Mouse (Mus musculus): Measurements from ENCODE around the gene Gm11238. TPM values are rescaled to one million over a fixed set of nuclear protein-coding genes. Genes with fewer than 3 reads are reported as not detected.

Gene Gm11238
- polyA plus RNA-seq (2014; fragmentation: Illumina TruSeq; extraction: RNeasy Lipid Tissue Mini Kit (QIAGEN cat#74804)), result not detected

DNA sequence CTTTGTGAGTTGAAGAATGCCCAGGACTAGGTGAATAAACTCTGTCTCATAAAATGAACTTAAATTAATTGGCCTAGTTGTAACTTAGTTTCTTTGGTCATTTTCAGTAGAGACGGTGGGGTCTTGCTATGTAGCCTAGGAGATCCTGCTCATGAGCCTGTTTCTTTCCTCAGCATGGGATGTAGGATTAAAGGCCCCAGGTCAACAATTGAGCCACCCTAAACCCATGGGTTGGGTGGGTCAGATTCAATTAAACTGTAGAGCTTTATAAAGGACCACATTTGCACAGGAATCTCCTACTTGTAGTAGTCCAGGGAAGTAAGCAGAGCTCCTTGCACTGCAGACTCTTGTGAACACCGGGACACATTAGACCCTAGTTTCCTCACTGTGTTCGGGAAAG lies at the start of gene Gm11238:
Gene Gm11238 (plus strand): TSS at position 301 of the 400 bp plus-strand sequence.

DNA sequence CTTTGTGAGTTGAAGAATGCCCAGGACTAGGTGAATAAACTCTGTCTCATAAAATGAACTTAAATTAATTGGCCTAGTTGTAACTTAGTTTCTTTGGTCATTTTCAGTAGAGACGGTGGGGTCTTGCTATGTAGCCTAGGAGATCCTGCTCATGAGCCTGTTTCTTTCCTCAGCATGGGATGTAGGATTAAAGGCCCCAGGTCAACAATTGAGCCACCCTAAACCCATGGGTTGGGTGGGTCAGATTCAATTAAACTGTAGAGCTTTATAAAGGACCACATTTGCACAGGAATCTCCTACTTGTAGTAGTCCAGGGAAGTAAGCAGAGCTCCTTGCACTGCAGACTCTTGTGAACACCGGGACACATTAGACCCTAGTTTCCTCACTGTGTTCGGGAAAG lies 15.0 kb downstream of the Gm11238 start, which contains the start of gene Gm11237:
Gene Gm11237 (plus strand): TSS at position 301 of the 400 bp plus-strand sequence.

GRCm38 (mm10) chr4:73637821-73638220 lies 30.1 kb downstream of the Gm11238 start, which contains the start of gene Gm11236:
Gm11236 (plus strand) TSS chr4:73638121.

DNA sequence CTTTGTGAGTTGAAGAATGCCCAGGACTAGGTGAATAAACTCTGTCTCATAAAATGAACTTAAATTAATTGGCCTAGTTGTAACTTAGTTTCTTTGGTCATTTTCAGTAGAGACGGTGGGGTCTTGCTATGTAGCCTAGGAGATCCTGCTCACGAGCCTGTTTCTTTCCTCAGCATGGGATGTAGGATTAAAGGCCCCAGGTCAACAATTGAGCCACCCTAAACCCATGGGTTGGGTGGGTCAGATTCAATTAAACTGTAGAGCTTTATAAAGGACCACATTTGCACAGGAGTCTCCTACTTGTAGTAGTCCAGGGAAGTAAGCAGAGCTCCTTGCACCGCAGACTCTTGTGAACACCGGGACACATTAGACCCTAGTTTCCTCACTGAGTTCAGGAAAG lies 60.4 kb downstream of the Gm11238 start, which contains the start of gene Gm11239:
Gene Gm11239 (plus strand): TSS at position 301 of the 400 bp plus-strand sequence.

DNA sequence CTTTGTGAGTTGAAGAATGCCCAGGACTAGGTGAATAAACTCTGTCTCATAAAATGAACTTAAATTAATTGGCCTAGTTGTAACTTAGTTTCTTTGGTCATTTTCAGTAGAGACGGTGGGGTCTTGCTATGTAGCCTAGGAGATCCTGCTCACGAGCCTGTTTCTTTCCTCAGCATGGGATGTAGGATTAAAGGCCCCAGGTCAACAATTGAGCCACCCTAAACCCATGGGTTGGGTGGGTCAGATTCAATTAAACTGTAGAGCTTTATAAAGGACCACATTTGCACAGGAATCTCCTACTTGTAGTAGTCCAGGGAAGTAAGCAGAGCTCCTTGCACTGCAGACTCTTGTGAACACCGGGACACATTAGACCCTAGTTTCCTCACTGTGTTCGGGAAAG lies 75.5 kb downstream of the Gm11238 start, which contains the start of gene Gm428:
Gene Gm428 (plus strand): TSS at position 301 of the 400 bp plus-strand sequence.

Other genes starting within 250 kb of the Gm11238 start
- gene Gm11487, start 202.8 kb upstream of the Gm11238 start, polyA plus RNA-seq (2014; fragmentation: Illumina TruSeq; extraction: RNeasy Lipid Tissue Mini Kit (QIAGEN cat#74804)), result not detected
- not detected for gene Gm11237, start 15.1 kb downstream of the Gm11238 start, polyA plus RNA-seq (2014; fragmentation: Illumina TruSeq; extraction: RNeasy Lipid Tissue Mini Kit (QIAGEN cat#74804))
- not detected for gene Gm11236, start 30.2 kb downstream of the Gm11238 start, polyA plus RNA-seq (2014; fragmentation: Illumina TruSeq; extraction: RNeasy Lipid Tissue Mini Kit (QIAGEN cat#74804))
- not detected for gene Gm11239, start 60.5 kb downstream of the Gm11238 start, polyA plus RNA-seq (2014; fragmentation: Illumina TruSeq; extraction: RNeasy Lipid Tissue Mini Kit (QIAGEN cat#74804))
- not detected for gene Gm428, start 75.6 kb downstream of the Gm11238 start, polyA plus RNA-seq (2014; fragmentation: Illumina TruSeq; extraction: RNeasy Lipid Tissue Mini Kit (QIAGEN cat#74804))
- gene Rasef, start 183.1 kb downstream of the Gm11238 start, polyA plus RNA-seq (2014; fragmentation: Illumina TruSeq; extraction: RNeasy Lipid Tissue Mini Kit (QIAGEN cat#74804)), result 5.2 TPM